Mouse (Mus musculus) inflammation-experienced regulatory T-cells, adult 16 weeks (primary cell): Measurements from ENCODE around the gene Pde2a. TPM values are rescaled to one million over a fixed set of nuclear protein-coding genes. Genes with fewer than 3 reads are reported as not detected.

ENCODE experiments used
- polyA plus RNA-seq: library from polyadenylated mRNA; unstranded; fragments of 100-300 nt; shearing (Covaris generic); gene quantifications from one replicate; pipeline ENCODE4 v1.2.1, GENCODE M21; 2017

The Pde2a gene
- 58.9 TPM for polyA plus RNA-seq

DNA sequence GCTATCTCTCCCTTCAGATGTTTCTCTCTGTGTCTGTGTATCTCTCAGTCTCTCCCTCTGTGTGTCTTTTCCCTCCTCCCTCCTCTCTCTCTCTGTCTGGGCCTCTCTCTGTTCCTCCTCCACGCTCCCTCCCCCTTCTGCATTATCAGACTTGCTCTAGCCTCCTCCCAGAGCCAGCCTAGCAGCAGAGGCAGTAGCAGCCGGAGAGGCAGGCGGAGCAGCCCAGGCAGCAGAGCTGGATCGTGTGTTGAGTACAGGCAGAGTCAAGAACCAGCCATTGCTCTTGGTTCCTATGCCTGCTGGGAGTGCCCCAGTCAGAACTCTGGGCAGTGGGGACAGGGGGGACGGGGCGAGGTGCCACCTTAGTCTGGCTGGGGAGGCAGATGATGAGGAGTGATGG lies at the start of gene Pde2a:
Gene Pde2a (plus strand): TSS at position 163 of the 400 bp plus-strand sequence.

DNA sequence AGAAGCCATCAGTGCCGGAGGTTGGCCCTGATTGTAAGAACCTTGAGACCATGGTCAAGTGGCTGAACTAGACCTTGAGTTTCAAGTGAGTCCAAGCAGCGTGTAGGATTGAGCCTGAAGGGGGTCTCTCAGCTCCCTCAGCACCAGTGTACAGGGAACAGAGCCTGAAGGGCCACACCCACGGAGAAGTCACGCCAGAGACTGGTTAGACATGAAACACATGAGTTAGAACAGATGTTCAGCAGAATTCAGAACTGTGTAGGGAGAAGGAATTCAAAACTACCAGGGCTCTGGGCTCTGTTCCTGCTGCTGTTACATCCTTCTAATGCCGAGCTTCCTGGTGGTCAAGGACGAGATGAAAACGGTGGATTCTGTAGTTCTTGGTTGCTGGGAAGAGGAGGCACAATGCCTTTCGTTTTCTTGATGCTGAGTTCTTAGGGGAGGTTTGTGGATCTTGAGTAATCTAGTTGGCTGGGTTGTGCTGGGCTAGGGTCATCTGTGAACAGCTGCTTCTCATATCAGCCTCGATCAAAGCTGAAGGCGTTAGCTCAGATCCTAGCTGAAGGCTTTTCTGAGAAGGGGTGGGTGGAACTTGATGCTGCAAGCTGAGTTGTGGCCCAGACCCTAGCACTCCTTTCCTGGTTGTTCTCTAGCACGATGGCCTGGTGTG lies 11.1 kb upstream of the Pde2a start, which contains the start of gene Gm45837:
Gene Gm45837 (plus strand): TSS at position 620 of the 670 bp plus-strand sequence.

Other genes starting within 250 kb of the Pde2a start
- 100.0 TPM for gene Atg16l2, start 119.4 kb upstream of the Pde2a start, polyA plus RNA-seq
- 5.0 TPM for gene Stard10, start 104.6 kb upstream of the Pde2a start, polyA plus RNA-seq
- 136 TPM for gene Arap1, start 73.6 kb upstream of the Pde2a start, polyA plus RNA-seq
- gene Gm45837, start 10.8 kb upstream of the Pde2a start, polyA plus RNA-seq, result 89.4 TPM
- 253 TPM for gene Art2b, start 163.9 kb downstream of the Pde2a start, polyA plus RNA-seq
- gene Clpb, start 241.9 kb downstream of the Pde2a start, polyA plus RNA-seq, result 32.8 TPM